Mouse (Mus musculus) common myeloid progenitor, adult 5-6 weeks (primary cell): ENCODE data around the gene Cdyl2. TPM values are rescaled to one million over a fixed set of nuclear protein-coding genes. Genes with fewer than 3 reads are reported as not detected.

Experiments used
- ATAC-seq: replicated peaks from 2 replicates; pipeline ENCODE4 v1.8.0; 2016; ENCODE audit warnings: low read depth, mild to moderate bottlenecking, moderate TSS enrichment, inconsistent platforms; ENCODE audit not compliant: poor library complexity, severe bottlenecking
- total RNA-seq: library from RNA; stranded (forward); fragments of 200-1000, 187-1606 nt; gene quantifications from 2 replicates; pipeline ENCODE4 v1.2.3, GENCODE M21; 2017

Cdyl2 gene
- total RNA-seq, 1 experiment from 2014 or later = 6.9 TPM

- no peak for ATAC-seq
These were observed 159.7 kb downstream of the Cdyl2 start for GRCm38 (mm10) chr8:116573085-116573484.

- ATAC-seq = no peak
These were observed 180.0 kb downstream of the Cdyl2 start for GRCm38 (mm10) chr8:116552778-116553177.

- peak; percentile 88 for ATAC-seq
These were observed 180.5 kb downstream of the Cdyl2 start for GRCm38 (mm10) chr8:116552255-116552654.

- peak; percentile 52; the same call in 1 of the 2 replicates for ATAC-seq
These were observed 189.4 kb downstream of the Cdyl2 start for GRCm38 (mm10) chr8:116543366-116543765.

- no peak for ATAC-seq
These were observed 189.9 kb downstream of the Cdyl2 start for GRCm38 (mm10) chr8:116542842-116543241.

- ATAC-seq = no peak
These were observed 192.7 kb downstream of the Cdyl2 start for GRCm38 (mm10) chr8:116540136-116540535.

GRCm38 (mm10) chr8:116538763-116539162, 194.0 kb downstream of the Cdyl2 start:
- ATAC-seq = no peak

- ATAC-seq = no peak
These were observed 196.0 kb downstream of the Cdyl2 start for GRCm38 (mm10) chr8:116536786-116537185.

DNA sequence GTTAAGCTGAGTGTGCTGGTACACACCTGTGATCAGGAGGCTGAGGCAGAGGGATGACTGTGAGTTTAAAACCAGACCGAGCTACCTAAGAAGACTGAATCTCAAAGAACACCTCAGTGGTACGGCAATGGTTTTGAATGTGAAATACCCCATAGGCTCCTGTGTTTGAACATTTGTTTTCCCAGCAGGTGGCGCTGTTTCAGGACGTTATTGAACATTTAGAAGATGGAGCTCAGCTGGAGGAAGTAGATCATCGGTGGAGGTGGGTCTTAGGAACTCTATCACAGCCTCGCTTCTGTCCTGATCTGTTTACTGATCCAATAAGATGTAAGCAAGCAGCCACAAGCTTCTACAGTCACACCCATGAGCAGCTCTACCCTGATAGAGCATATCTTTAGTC, 199.7 kb downstream of the Cdyl2 start:
- no peak for ATAC-seq

- ATAC-seq = no peak
These were observed 204.1 kb downstream of the Cdyl2 start for GRCm38 (mm10) chr8:116528736-116529135.

DNA sequence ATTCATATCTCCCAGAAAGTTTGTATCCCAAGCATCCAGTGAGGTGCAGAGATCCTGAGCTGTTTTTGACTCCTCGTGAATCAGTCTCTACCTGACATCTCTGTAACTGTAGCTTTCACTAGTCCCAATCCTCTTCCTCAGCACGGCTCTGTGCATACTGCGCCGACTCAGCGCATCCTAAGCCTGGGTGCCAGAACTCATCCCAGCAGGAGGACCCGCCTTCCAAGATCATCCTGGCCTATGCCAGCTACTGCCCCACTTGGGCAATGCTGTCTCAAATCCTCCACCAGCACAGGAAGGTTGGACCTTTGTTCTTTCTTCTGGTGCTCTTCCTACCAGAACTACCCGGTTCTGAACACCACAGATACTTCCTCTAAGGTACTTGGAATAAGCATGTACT, 207.9 kb downstream of the Cdyl2 start:
- ATAC-seq = no peak

Other genes with a start within 250 kb of the Cdyl2 start
- not detected in 2 replicates for gene Dynlrb2, start 228.0 kb downstream of the Cdyl2 start, total RNA-seq
- 64.4 and 73.8 TPM in 2 replicates for gene Cmc2, start 188.5 kb upstream of the Cdyl2 start, total RNA-seq
- 35.8 and 48.2 TPM in 2 replicates for gene Cenpn, start 188.7 kb upstream of the Cdyl2 start, total RNA-seq
- gene Atmin, start 210.4 kb upstream of the Cdyl2 start, total RNA-seq = 10.3 and 17.7 TPM in 2 replicates
- gene 1700030J22Rik, start 246.0 kb upstream of the Cdyl2 start, total RNA-seq = 0.05 TPM in 1 of 2 replicates, not detected in the other